Mouse (Mus musculus): ENCODE data around the gene Gimap1.

DNA sequence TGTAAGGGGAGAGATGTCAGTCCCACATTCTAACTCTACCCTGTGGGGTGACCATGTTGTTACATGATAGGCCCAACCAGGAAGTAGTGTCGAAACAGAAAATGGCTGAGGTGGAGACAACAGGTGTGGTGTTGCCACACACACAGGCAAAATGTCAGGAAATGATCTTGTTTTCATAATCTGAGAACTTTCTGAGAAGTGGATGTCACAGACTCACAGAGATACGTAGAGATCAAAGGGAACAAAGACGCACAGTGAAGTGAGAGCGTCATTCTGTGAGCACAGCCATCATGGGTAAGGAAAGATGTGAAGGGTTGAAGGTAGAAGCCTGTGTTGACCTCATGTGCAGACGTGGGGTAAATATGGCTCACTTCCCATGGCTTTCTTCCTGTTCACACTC is 11.1 kb upstream of the Gimap1 start:
- TF ChIP-seq CTCF (IDR thresholded peaks at IDR 0.05) = no peak
- no peak for TF ChIP-seq POLR2A (IDR thresholded peaks at IDR 0.05; ENCODE audit: insufficient read depth, low read depth, low read length)
- no peak for TF ChIP-seq EP300 (IDR thresholded peaks at IDR 0.05; ENCODE audit: insufficient read depth, low read depth, low read length)

Data from heart, adult 2 months (tissue).